Mouse (Mus musculus) hindbrain, postnatal 0 days (tissue): ENCODE data around the gene Rabgap1l. TPM values are rescaled to one million over a fixed set of nuclear protein-coding genes. Genes with fewer than 3 reads are reported as not detected.

Experiments used
- ATAC-seq: fragments of 200-750 bp; cut with Nextera tagmentation; 2 replicates; pipeline ENCODE4 v1.8.0; 2017; ENCODE audit warnings: mild to moderate bottlenecking, moderate TSS enrichment, moderate library complexity
- DNase-seq: peaks from one replicate; pipeline ENCODE4 v3.0.0-alpha.2; 2015; ENCODE audit warnings: low spot score
- H3K27ac ChIP-seq: fragments of 300-500 bp; sonication (generic); 2 replicates; pipeline ENCODE4 v1.5.1; 2014; ENCODE audit warnings: mild to moderate bottlenecking
- H3K27me3 ChIP-seq: fragments of 300-500 bp; sonication (generic); 2 replicates; pipeline ENCODE4 v1.6.1; 2014; ENCODE audit warnings: low read length, mixed read lengths; ENCODE audit not compliant: insufficient read depth
- H3K36me3 ChIP-seq: fragments of 300-500 bp; sonication (generic); 2 replicates; pipeline ENCODE4 v1.6.1; 2014; ENCODE audit warnings: low read length, mixed read lengths; ENCODE audit not compliant: insufficient read depth
- H3K4me1 ChIP-seq: fragments of 300-500 bp; sonication (generic); 2 replicates; pipeline ENCODE4 v1.6.1; 2014; ENCODE audit warnings: antibody characterized with exemption, low read length, mixed read lengths; ENCODE audit not compliant: insufficient read depth
- H3K4me2 ChIP-seq: fragments of 300-500 bp; sonication (generic); 2 replicates; pipeline ENCODE4 v1.6.1; 2014; ENCODE audit warnings: low read depth, mild to moderate bottlenecking, low read length, moderate library complexity, mixed read lengths
- H3K4me3 ChIP-seq: fragments of 300-500 bp; sonication (generic); 2 replicates; pipeline ENCODE4 v1.5.1; 2014; ENCODE audit warnings: low read length
- H3K9ac ChIP-seq: fragments of 300-500 bp; sonication (generic); replicated peaks from 2 replicates; pipeline ENCODE4 v1.6.1; 2014; ENCODE audit warnings: mild to moderate bottlenecking, low read length, moderate library complexity, mixed read lengths
- H3K9me3 ChIP-seq: fragments of 300-500 bp; sonication (generic); 2 replicates; pipeline ENCODE4 v1.6.1; 2016; ENCODE audit warnings: low read length, mixed read lengths
- CTCF ChIP-seq: IDR thresholded peaks from 2 replicates; pipeline ENCODE4 v1.5.1; 2016; ENCODE audit warnings: antibody characterized with exemption, control low read depth, low read depth
- WGBS: fragments of 180-500 bp; shearing (Covaris S2); extraction: QIAGEN DNeasy Blood & Tissue Kit; methylation state at CpG from one replicate; pipeline ENCODE4 v1.1.7; 2014; 5-methylcytosine and 5-hydroxymethylcytosine counted together
- polyA plus RNA-seq: library from polyadenylated mRNA; unstranded; fragments of >200 nt; fragmentation: Nextera tagmentation; extraction: Ambion mirVana; gene quantifications from 2 replicates; pipeline ENCODE4 v1.2.1, GENCODE M21; 2015
- total RNA-seq: library from RNA; depleted of rRNA; stranded (reverse); fragments of >200 nt; gene quantifications from 2 replicates; pipeline ENCODE4 v1.2.3, GENCODE M21; 2014

The Rabgap1l gene
- total and polyA plus RNA-seq, 2 experiments from 2014 or later = 28.5 to 70.5 TPM

DNA sequence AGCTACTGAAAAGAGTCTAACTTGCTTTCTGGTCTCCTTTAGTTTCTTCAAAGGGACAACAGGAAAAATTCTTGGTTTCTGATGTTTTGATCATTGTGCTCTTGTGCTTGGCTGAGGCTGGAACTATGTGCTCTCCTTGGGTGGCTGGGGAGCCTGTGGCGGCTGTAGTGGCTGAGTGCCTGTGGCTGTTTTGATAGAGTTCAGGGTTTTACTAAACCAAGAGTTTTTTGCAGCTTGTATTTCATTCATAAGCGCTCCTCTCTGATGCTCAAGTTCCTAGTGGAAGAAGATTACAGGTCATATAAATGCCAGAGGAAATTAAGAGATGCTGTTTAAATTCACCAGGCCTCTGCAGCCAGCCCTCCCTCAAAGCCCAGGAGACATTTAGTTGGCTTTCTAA, 568.9 kb downstream of the Rabgap1l start:
- H3K4me2 ChIP-seq = no peak overlapping the region
- WGBS = 79% methylated on average over 2 of the region's 2 CpGs
- no peak for TF ChIP-seq CTCF
- H3K36me3 ChIP-seq = 0 out of 2 replicates have a peak, but pooled peaks cover 6% of the 10 kb centered on the region
- no peak overlapping the region for H3K4me3 ChIP-seq
- no peaks in the 10 kb centered on the region for H3K27me3 ChIP-seq
- H3K9ac ChIP-seq = no peak overlapping the region
- H3K4me1 ChIP-seq = no peaks in the 10 kb centered on the region
- no peaks in the 10 kb centered on the region for H3K9me3 ChIP-seq
- H3K27ac ChIP-seq = no peak overlapping the region
- DNase-seq = no peak
- ATAC-seq = no peak

DNA sequence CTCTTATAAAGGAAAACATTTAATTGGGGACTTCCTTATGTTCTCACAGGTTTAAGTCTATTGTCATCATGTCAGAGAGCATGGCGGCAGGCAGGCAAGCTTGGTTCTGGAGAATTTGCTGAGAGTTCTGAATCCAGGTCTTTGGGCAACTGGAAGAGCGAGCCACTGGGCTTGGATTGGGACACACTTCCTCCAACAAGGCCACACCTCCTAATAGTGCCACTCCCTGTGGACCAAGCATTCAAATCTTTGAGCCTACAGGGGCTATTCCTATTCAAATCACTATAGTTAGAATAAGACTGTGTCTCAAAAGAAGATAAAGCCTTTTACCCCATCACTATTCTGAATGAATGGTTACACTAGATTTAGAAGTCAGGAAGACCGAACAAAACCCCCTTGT, 575.1 kb downstream of the Rabgap1l start:
- H3K9ac ChIP-seq = no peak overlapping the region
- no peak for TF ChIP-seq CTCF
- H3K27ac ChIP-seq = no peak overlapping the region
- no peaks in the 10 kb centered on the region for H3K4me1 ChIP-seq
- H3K27me3 ChIP-seq = no peaks in the 10 kb centered on the region
- 85% methylated on average over 3 of the region's 3 CpGs for WGBS
- no peaks in the 10 kb centered on the region for H3K9me3 ChIP-seq
- H3K4me3 ChIP-seq = no peak overlapping the region
- no peaks in the 10 kb centered on the region for H3K36me3 ChIP-seq
- ATAC-seq (no peak), DNase-seq (no peak)
- H3K4me2 ChIP-seq = no peak overlapping the region

DNA sequence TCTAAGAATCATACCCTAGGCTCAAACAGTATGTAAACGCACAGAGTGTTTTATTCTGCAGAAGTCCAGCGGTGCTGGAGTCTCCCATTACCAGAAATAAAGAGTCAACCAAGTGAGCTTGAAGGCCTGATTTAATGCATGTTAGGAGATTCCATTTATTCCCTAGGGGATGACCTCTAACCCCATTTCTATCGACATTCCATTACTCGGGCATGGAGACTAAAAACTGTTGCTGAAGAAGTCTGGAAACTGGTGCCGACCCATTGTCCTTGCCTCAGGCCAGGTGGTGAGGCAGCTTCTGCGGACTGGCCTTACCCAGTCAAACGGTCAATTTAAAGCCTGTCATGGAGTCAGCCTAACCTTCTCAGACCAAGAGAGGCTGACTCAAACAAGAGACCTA, 578.8 kb downstream of the Rabgap1l start:
- 0 out of 2 replicates have a peak overlapping the region, but pooled peaks have one; percentile 76 for H3K4me2 ChIP-seq
- peak overlapping the region; percentile 99; the same call in 1 of the 2 replicates for H3K27ac ChIP-seq
- no peak overlapping the region for H3K9ac ChIP-seq
- no peak for ATAC-seq
- peaks cover 18% of the 10 kb centered on the region for H3K4me1 ChIP-seq
- TF ChIP-seq CTCF = no peak
- no peaks in the 10 kb centered on the region for H3K27me3 ChIP-seq
- WGBS = 57% methylated on average over 7 of the region's 7 CpGs
- H3K36me3 ChIP-seq = no peaks in the 10 kb centered on the region
- H3K9me3 ChIP-seq = no peaks in the 10 kb centered on the region
- DNase-seq = no peak
- no peak overlapping the region; the same call in 1 of the 2 replicates for H3K4me3 ChIP-seq

DNA sequence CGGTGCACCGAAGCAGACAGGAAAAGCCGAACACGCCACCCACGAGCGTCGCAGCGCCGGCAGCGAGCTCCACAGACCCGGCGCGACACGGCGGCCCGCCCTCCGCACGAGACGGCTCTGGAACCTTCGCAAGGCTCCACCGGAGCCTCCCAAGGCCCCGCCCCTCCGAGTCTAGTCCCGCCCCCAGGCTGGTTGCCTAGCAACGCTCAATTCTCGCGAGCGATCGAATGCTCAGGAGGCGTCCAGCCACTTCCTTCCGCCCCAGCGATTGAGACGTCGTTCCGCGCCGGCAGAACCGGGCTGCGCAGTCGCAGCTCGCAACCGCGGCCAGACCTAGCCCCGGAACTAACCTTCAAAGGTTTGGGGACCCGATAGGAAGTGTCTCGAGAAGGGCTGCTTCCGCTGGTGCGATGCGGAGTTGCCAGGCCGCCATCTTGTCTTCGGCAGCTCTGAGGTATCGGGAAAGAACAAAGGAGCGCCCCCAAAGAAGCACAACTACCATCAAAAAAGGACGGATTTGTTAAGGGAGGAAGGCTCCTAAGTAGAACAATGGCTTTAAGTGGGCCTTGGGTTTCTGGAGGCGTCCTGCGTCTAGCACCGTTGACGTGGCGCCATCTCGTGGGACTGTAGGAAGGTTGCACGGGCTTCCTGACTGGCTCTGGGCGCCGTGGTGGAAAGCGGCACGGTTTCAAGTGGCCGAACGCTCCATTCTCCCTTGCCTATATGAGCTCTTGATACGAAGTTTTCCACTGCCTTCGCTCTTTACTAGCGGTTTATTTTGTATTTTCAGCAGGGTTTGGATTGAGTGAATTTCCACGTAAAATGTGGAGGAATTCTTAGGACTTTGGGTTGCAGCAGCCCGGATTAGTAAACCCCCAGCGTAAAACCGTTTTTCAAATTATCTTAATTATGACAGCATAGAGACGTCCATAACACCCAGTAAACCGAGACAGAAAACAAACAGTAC, 580.0 kb downstream of the Rabgap1l start, which contains the start of gene Cacybp:
Cacybp (minus strand) TSS at position 173 of the 967 bp plus-strand sequence.
- Histone ChIP-seq H3K4me2 (peak within 1 kb of the TSS; percentile 86), H3K4me3 (peak within 1 kb of the TSS; percentile 87), H3K4me1 (peaks cover 18% of the 10 kb centered on the region), H3K36me3 (no peaks in the 10 kb centered on the region), H3K9me3 (no peaks in the 10 kb centered on the region), H3K27ac (peak within 1 kb of the TSS; percentile 99), H3K9ac (peak within 1 kb of the TSS; percentile 83), H3K27me3 (no peaks in the 10 kb centered on the region)
- TF ChIP-seq CTCF = peak; percentile 82
- under 1% methylated on average over 74 of the region's 76 CpGs for WGBS
- ATAC-seq (peak; percentile 98), DNase-seq (peak; percentile 100)

DNA sequence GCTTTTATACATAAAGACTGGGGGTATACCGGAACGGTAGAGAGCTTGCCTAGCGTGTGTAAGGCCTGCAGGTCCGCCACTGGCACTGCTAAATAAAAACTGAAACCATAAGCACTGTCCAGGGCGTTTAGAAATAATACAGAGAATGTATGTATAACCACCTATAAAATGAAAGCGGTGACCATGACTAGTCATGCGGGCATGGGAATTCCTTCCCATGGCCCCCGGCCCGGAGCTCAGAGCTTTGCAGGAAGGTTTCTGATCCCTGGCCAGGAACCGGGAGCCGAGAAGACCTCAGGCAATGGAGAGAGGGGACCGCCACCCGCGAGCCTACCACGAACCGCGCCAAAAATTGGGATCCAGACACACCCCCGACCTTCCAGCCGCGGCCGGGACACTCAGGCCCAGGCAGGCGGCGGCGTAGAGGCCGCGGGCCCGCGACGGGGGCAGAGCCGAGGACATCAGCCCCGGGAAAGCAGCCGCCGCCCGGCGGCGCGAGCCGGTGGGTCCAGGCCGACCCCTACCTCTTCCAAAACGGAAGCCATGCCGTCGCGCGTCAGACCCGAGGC, 580.8 kb downstream of the Rabgap1l start:
- Histone ChIP-seq H3K9me3 (no peaks in the 10 kb centered on the region), H3K27me3 (no peaks in the 10 kb centered on the region), H3K36me3 (peaks cover 7% of the 10 kb centered on the region; the same call in 1 of the 2 replicates), H3K4me2 (peak overlapping the region; percentile 86), H3K27ac (peak overlapping the region; percentile 99), H3K9ac (peak overlapping the region; percentile 83), H3K4me1 (peaks cover 18% of the 10 kb centered on the region), H3K4me3 (peak overlapping the region; percentile 87)
- under 1% methylated on average over 45 of the region's 45 CpGs for WGBS
- DNase-seq (peak; percentile 59), ATAC-seq (no peak)
- TF ChIP-seq CTCF = no peak

DNA sequence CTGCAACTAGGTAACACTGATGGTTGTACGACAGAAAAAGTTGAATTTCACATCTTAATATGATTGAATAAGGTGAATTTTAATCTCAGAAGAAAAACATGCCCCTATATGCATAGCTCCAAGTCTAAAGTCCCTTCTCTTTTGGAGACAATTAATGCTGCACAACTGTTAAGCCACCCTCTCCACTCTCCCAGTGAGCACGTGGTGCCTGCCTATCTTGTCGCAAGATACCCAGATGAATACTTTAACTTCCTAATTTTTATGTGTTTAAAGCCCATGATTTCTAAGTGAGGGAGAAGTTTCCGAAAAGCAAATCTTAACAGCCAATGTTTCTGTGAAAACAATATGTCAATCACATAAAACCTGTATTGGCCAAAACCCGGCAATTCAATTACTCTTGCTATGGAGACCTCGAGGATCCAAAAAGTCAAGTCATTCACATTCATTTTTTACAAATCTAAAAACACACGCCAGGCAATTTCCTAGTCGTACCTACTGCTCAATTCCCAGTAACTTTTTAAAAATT, 581.4 kb downstream of the Rabgap1l start:
- peak; percentile 9 for DNase-seq
- Histone ChIP-seq H3K27me3 (no peaks in the 10 kb centered on the region), H3K4me2 (peak overlapping the region; percentile 86), H3K9ac (peak overlapping the region; percentile 83), H3K4me3 (peak overlapping the region; percentile 87), H3K4me1 (peaks cover 18% of the 10 kb centered on the region), H3K36me3 (peaks cover 11% of the 10 kb centered on the region; the same call in 1 of the 2 replicates), H3K27ac (peak overlapping the region; percentile 99), H3K9me3 (no peaks in the 10 kb centered on the region)
- WGBS = under 1% methylated on average over 8 of the region's 8 CpGs
- ATAC-seq = no peak
- no peak for TF ChIP-seq CTCF
